Mouse (Mus musculus): ENCODE data around the gene Hoxd3.

DNA sequence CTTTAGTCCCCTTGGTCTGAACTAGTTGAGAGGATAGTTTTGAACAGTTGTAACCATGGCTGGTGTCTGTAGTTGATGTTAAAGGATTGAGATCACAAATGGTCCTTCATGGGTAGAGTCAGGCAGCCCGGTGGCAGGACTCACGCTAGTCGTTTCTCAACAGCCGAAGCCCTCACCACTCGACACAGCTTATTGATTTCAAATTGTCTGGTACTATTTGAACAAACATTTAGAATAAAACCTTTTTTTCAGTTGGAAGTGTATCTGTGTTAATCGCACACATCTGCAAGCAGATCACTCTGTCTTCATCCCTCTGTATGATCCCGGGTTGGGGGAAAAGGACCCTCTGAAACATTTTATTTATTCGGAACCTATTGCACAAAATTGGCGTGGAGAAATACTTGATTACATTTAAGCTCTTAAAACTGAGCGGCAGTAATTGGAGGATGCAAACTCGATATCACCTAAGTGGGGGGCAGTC, 36.0 kb downstream of the Hoxd3 start:
- no peak for TF ChIP-seq TAL1 (IDR thresholded peaks at IDR 0.05; ENCODE audit: low read length)
- TF ChIP-seq GATA1 (IDR thresholded peaks at IDR 0.05; ENCODE audit: low read length) = no peak

All from erythroblast, embryonic 14.5 days (primary cell).